Mouse (Mus musculus) midbrain, postnatal 0 days (tissue): ENCODE results near the gene Mnt. TPM values are rescaled to one million over a fixed set of nuclear protein-coding genes. Genes with fewer than 3 reads are reported as not detected.

Experiments
- ATAC-seq: fragments of 200-750 bp; cut with Nextera tagmentation; 2 replicates; pipeline ENCODE4 v1.8.0; 2017; ENCODE audit warnings: moderate number of reproducible peaks, mild to moderate bottlenecking, moderate TSS enrichment, moderate library complexity; ENCODE audit not compliant: low FRiP score
- DNase-seq: peaks from one replicate; pipeline ENCODE4 v3.0.0-alpha.2; 2015; ENCODE audit warnings: low spot score
- H3K27ac ChIP-seq: fragments of 300-500 bp; sonication (generic); 2 replicates; pipeline ENCODE4 v1.5.1; 2014; ENCODE audit warnings: low read depth, mild to moderate bottlenecking, low read length, mixed read lengths
- H3K27me3 ChIP-seq: fragments of 300-500 bp; sonication (generic); 2 replicates; pipeline ENCODE4 v1.6.1; 2014; ENCODE audit warnings: low read length, control low read depth, mixed read lengths; ENCODE audit not compliant: insufficient read depth
- H3K36me3 ChIP-seq: fragments of 300-500 bp; sonication (generic); 2 replicates; pipeline ENCODE4 v1.6.1; 2014; ENCODE audit warnings: low read length, control low read depth, mixed read lengths; ENCODE audit not compliant: insufficient read depth
- H3K4me1 ChIP-seq: fragments of 300-500 bp; sonication (generic); 2 replicates; pipeline ENCODE4 v1.6.1; 2014; ENCODE audit warnings: mild to moderate bottlenecking, control low read depth, antibody characterized with exemption, low read length, mixed read lengths; ENCODE audit not compliant: insufficient read depth
- H3K4me2 ChIP-seq: fragments of 300-500 bp; sonication (generic); 2 replicates; pipeline ENCODE4 v1.6.1; 2014; ENCODE audit warnings: low read depth, mild to moderate bottlenecking, low read length, mixed read lengths; ENCODE audit not compliant: poor library complexity, severe bottlenecking
- H3K4me3 ChIP-seq: fragments of 300-500 bp; sonication (generic); 2 replicates; pipeline ENCODE4 v1.5.1; 2014; ENCODE audit warnings: low read depth, mild to moderate bottlenecking, low read length, moderate library complexity
- H3K9ac ChIP-seq: fragments of 300-500 bp; sonication (generic); replicated peaks from 2 replicates; pipeline ENCODE4 v1.6.1; 2014; ENCODE audit warnings: mild to moderate bottlenecking, low read length, moderate library complexity, mixed read lengths; ENCODE audit not compliant: poor library complexity, severe bottlenecking
- H3K9me3 ChIP-seq: fragments of 300-500 bp; sonication (generic); 2 replicates; pipeline ENCODE4 v1.6.1; 2016; ENCODE audit warnings: low read length, control low read depth
- CTCF ChIP-seq: IDR thresholded peaks from 2 replicates; pipeline ENCODE4 v1.5.1; 2016; ENCODE audit warnings: antibody characterized with exemption, mild to moderate bottlenecking
- WGBS: fragments of 180-500 bp; shearing (Covaris S2); extraction: QIAGEN DNeasy Blood & Tissue Kit; methylation state at CpG from one replicate; pipeline ENCODE4 v1.1.7; 2014; 5-methylcytosine and 5-hydroxymethylcytosine counted together
- microRNA-seq: library from miRNA; unstranded; fragments of <30 nt; microRNA quantifications from one replicate; pipeline ENCODE4, GENCODE M21; 2016; ENCODE audit warnings: borderline number of aligned reads
- polyA plus RNA-seq: library from polyadenylated mRNA; unstranded; fragments of >200 nt; fragmentation: Nextera tagmentation; extraction: Ambion mirVana; gene quantifications from 2 replicates; pipeline ENCODE4 v1.2.1, GENCODE M21; 2015
- total RNA-seq: library from RNA; depleted of rRNA; stranded (reverse); fragments of >200 nt; gene quantifications from 2 replicates; pipeline ENCODE4 v1.2.3, GENCODE M21; 2014; rRNA removed

Gene Mnt
- total and polyA plus RNA-seq, 2 experiments from 2014 or later, result 8.4 to 17.6 TPM

- peak; percentile 83 for DNase-seq
- ATAC-seq, result no peak
- WGBS, result 92% methylated on average over 10 of the region's 10 CpGs
- H3K4me2 ChIP-seq, result no peak overlapping the region
- H3K4me1 ChIP-seq, result no peaks in the 10 kb centered on the region
- no peak overlapping the region for H3K9ac ChIP-seq
- H3K27ac ChIP-seq, result no peak overlapping the region
- no peak for TF ChIP-seq CTCF
- no peaks in the 10 kb centered on the region for H3K27me3 ChIP-seq
- H3K9me3 ChIP-seq, result no peaks in the 10 kb centered on the region
- H3K36me3 ChIP-seq, result no peaks in the 10 kb centered on the region
- no peak overlapping the region for H3K4me3 ChIP-seq
Measured at GRCm38 (mm10) chr11:74883098-74883497, 52.4 kb downstream of the Mnt start.

DNA sequence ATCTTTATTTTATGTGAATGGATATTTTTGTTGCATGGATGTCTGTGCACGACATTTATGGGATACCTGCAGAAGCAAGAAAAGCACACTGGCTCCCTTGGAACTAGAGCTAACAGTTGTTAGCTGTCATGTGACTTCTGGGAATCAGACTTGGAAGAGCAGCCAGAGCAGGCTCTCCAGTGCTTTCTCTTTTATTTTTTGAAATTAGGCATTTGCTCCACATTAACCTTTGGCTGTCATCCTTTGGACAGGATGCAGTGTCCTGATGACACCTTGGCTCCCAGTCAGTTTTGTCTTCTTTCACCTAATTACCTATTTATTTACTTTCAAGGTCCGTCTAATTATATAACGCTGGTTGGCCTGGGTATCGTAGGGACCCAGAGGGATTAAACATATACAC is 63.9 kb downstream of the Mnt start:
- no peak overlapping the region for H3K4me3 ChIP-seq
- H3K36me3 ChIP-seq, result peaks cover 2% of the 10 kb centered on the region; the same call in 1 of the 2 replicates
- H3K9me3 ChIP-seq, result no peaks in the 10 kb centered on the region
- no peak overlapping the region for H3K4me2 ChIP-seq
- no peaks in the 10 kb centered on the region for H3K27me3 ChIP-seq
- H3K4me1 ChIP-seq, result peaks cover 5% of the 10 kb centered on the region; the same call in 1 of the 2 replicates
- no peak overlapping the region for H3K27ac ChIP-seq
- no peak for TF ChIP-seq CTCF
- no peak for DNase-seq
- H3K9ac ChIP-seq, result no peak overlapping the region
- WGBS, result 84% methylated on average over 4 of the region's 4 CpGs
- no peak for ATAC-seq

Small RNA genes within 50 kb of the gene (microRNA-seq; reads per million reads assigned to microRNA genes)
- 1.0 reads per million for gene Mir6926

Other genes starting within 250 kb of the Mnt start
- 48.2 and 49.1 TPM in 2 replicates for gene Rap1gap2, start 220.0 kb upstream of the Mnt start, total RNA-seq
- 11.0 and 12.1 TPM in 2 replicates for gene Rap1gap2, start 220.0 kb upstream of the Mnt start, polyA plus RNA-seq
- gene Ccdc92b, start 211.3 kb upstream of the Mnt start, total RNA-seq, result 12.4 and 14.6 TPM in 2 replicates
- 3.3 and 3.4 TPM in 2 replicates for gene Ccdc92b, start 211.3 kb upstream of the Mnt start, polyA plus RNA-seq
- gene Cluh, start 181.4 kb upstream of the Mnt start, total RNA-seq, result 71.5 and 106 TPM in 2 replicates
- gene Cluh, start 181.4 kb upstream of the Mnt start, polyA plus RNA-seq, result 17.0 and 18.4 TPM in 2 replicates
- 206 and 269 TPM in 2 replicates for gene Pafah1b1, start 106.2 kb upstream of the Mnt start, total RNA-seq
- 63.4 and 79.2 TPM in 2 replicates for gene Pafah1b1, start 106.2 kb upstream of the Mnt start, polyA plus RNA-seq
- gene Mettl16, start 60.1 kb upstream of the Mnt start, total RNA-seq, result 13.1 and 16.6 TPM in 2 replicates
- gene Mettl16, start 60.1 kb upstream of the Mnt start, polyA plus RNA-seq, result 23.3 and 28.7 TPM in 2 replicates
- gene Sgsm2, start 66.1 kb downstream of the Mnt start, total RNA-seq, result 49.1 and 62.8 TPM in 2 replicates
- 28.1 and 28.8 TPM in 2 replicates for gene Sgsm2, start 66.1 kb downstream of the Mnt start, polyA plus RNA-seq
- gene Tsr1, start 67.2 kb downstream of the Mnt start, total RNA-seq, result 23.6 and 28.6 TPM in 2 replicates
- gene Tsr1, start 67.2 kb downstream of the Mnt start, polyA plus RNA-seq, result 21.2 and 22.9 TPM in 2 replicates
- gene Smg6, start 94.9 kb downstream of the Mnt start, total RNA-seq, result 26.6 and 27.7 TPM in 2 replicates
- gene Smg6, start 94.9 kb downstream of the Mnt start, polyA plus RNA-seq, result 10.0 and 11.9 TPM in 2 replicates
- 40.5 and 43.1 TPM in 2 replicates for gene Srr, start 95.0 kb downstream of the Mnt start, total RNA-seq
- gene Srr, start 95.0 kb downstream of the Mnt start, polyA plus RNA-seq, result 35.6 and 37.6 TPM in 2 replicates